Mouse (Mus musculus): ENCODE measurements around the gene Map1a.

Map1a gene

DNA sequence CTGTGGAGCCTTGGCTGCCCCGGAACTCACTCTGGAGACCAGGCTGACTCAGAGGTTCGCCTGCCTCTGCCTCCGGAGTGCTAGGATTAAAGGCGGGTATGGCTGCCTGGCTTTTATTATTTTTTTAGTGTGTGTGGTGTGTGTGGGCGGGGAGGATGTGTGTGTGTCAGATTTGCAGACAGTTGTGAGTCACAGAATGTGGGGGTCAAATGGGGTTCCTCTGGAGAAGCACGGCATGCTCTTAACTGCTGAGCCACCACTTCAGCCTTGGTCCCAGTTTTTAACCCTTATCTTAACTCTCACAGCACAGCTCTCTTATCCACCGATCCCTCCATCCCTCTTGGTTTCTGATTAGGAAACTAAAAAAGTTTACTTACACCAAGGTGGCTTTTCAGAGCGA lies 26.9 kb downstream of the Map1a start:
- no peak for DNase-seq

DNA sequence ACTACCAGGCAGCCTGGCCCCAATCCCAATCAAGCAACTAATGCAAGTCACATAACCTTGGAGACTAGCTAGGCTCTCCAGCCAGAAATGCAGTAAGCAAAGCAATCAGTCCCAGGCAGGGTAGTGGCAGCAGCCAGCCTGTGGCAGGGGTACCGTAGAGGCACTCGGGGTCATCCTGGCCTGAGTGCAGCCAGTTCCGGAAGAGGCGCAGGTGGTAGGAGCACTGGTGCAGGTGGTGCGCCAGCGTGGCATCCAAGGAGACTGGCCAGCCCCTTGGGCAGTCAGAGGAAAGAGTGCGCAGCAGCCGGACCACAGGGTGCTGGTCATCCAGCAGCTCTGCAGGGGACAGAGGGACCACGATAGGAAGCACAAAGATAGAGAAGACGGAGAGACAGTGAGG lies 33.6 kb downstream of the Map1a start:
- DNase-seq = peak; percentile 95

GRCm38 (mm10) chr2:121323693-121324470 lies 34.5 kb downstream of the Map1a start:
- peak; percentile 88 for DNase-seq

DNA sequence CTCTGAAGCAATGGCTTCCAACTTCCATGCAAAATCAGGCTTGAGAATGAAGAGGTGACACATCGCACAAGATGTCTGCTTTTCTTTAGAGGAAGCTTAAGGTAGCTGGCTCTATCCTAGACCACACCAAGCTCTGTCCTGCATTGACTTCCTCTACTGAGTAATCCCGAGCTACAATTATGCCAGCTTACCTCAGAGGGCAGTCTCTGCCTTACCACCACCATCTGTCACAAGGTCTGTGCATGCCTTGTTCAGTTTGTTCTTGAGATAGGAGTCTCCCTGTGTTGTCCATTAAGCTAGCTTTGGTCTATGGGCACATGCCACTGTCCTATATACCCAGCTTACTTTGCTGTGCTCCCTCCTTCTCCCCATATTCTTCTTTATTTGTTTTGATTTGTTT lies 40.1 kb downstream of the Map1a start:
- peak; percentile 85 for DNase-seq

DNA sequence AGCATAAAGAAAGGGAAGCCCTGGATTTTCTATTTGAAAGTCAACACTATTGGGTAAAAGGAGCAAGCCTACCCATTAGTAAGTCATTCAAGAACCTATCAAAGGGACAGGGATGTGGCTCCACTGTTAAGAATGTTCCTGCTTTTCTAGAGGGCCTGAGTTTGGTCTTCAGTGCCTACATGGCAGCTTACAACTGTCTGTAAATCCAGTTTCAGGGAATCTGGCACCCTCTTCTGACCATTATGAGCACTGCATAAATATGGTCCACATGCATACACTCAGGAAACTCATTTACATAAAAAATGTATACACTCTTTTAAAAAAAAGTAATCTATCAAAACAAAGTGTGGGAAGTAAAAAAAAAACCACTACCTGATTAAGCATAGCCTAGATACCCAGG lies 49.7 kb downstream of the Map1a start:
- DNase-seq = no peak

DNA sequence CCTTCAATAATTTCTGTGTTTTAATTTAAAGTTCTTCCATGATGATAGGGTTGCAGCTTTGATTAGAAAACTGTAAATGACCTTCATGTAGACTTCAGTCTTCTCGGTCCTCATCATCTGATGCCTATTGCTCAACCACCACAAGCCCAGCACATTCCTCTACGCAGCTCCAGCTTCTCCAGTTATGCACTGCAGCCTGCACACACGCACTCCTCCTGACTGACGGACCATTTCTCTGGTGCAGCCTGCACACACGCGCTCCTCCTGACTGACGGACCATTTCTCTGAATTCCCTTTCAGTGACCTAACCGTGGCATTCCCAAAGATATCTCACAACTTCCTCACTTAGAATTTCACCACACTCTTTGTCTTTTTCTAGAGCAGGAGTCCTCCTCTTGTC lies 63.8 kb downstream of the Map1a start:
- DNase-seq = no peak

GRCm38 (mm10) chr2:121354378-121354777 lies 65.0 kb downstream of the Map1a start:
- DNase-seq = no peak

DNA sequence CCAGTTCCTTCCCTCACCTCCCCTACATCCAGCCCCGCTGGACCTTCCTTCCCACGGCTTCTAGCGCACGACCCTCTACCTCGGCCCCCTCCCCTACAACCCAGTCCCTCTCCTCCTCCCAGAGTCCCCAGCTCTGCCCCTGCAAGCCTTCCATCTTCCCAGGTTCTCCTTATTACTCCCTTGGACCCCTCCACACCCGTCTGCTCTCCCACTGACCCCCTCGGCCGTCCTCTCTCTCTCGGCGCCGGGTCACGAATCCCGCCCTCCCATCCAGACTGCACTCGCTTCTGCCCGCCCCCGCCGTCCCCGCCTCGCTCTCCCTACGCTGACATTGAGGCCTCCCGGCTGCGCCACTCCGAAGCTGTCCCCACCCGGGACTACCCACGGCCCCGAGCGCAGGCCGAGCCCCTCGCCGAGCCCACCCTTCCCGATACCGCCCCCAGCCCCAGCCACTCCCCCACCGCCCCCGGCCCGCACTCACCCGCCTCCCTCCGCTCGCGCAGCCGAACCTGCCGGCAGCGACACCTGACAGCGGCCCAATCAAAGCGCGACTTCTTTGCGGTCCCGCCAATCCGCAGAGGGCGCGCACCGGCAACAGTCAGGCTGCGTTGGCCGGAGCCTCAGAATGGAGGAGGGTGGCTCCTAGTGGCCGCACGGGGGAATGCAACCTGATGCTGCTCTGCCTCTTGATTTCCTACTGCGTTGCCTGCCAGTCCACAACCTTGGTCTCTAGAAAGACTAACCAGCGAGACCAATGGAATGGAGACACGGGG lies 65.6 kb downstream of the Map1a start, which contains the start of gene Ppip5k1:
TSS of gene Ppip5k1 (minus strand) at position 577 of the 773 bp plus-strand sequence.
- DNase-seq = peak; percentile 97

DNA sequence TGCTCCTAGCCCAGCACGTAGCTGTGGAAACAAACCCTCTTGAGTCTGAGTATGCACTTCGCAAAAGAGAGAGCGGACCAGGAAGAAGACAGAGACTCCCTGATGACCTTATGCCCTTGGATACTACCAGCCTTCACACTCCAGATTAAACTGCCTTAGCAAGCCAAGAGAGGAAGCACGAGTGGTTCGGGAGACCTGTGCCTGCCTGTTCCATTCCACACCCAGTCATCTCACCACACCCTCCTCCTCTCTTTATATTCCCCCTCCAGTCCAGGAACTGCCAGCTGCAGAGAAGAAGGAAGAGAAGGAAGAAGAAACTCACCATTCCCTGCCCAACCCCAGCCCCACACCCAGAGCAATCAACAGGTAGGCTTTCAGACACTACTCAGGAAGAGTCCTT lies 68.1 kb downstream of the Map1a start, which contains the start of gene Ckmt1:
TSS of gene Ckmt1 (plus strand) at position 221 of the 400 bp plus-strand sequence.
- DNase-seq = peak; percentile 30

DNA sequence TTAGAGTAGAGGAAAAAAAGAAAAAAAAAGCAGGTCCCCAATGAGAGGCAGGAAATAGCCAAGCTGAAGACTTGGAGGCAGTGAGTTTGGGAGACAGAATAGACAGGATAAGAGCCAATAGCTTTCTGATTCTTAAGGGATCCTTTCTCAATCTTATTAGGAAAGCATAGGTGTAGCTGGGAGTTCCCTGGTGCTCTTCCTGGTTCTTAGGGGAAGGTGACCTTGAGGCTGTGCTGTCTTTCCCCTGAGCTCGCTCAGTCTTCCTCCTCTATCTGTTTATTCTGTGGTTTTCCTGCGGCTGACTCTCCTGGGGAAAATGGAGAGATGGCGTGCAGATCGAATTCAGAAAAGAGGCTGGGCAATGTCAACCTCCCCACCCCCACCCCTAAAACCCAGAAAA lies 68.6 kb downstream of the Map1a start:
- no peak for DNase-seq

DNA sequence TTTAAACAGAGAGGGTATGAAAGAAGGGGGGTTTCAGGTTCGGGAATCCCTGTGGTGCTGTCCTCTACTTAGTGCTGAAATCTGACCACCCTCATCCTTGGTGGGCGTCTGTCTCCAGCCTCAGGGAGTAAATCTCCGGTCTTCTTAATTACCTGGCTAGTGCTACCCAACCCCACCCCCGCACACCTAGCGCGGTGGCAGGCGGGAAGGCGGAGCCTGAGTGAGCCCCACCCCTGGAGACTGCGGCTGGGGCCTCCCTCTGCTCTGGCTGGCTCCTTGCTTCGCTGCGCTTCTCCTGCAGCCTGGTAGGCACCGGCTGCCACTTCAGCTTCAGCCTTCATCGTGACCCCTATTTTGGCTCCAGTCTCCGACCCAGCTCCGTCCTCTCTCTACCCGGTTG lies 69.0 kb downstream of the Map1a start:
- DNase-seq = peak; percentile 95

DNA sequence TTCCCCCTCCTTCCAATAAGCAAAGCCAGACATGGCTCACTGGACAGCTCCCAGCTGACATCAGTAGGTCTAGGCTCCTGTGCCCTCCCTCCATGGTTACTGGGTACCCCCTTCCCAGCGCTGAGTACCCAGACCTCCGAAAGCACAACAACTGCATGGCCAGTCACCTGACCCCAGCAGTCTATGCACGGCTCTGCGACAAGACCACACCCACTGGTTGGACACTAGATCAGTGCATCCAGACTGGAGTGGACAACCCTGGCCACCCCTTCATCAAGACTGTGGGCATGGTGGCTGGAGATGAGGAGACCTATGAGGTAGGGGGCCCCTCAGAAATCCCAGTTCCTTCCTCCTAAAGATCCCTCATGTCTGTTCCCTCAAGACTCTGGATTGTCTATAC lies 70.1 kb downstream of the Map1a start:
- DNase-seq = peak; percentile 55
